Mouse (Mus musculus) lung, embryonic 16.5 days (tissue): Measurements from ENCODE around the gene Galm. TPM values are rescaled to one million over a fixed set of nuclear protein-coding genes. Genes with fewer than 3 reads are reported as not detected.

Source experiments
- ATAC-seq: fragments of 200-750 bp; cut with Nextera tagmentation; 2 replicates; pipeline ENCODE4 v1.8.0; 2017; ENCODE audit warnings: low read depth, mild to moderate bottlenecking, moderate library complexity
- H3K27ac ChIP-seq: fragments of 300-500 bp; sonication (generic); 2 replicates; pipeline ENCODE4 v1.5.1; 2014; ENCODE audit warnings: mild to moderate bottlenecking, control low read depth, low read length
- H3K27me3 ChIP-seq: fragments of 300-500 bp; sonication (generic); 2 replicates; pipeline ENCODE4 v1.6.1; 2014; ENCODE audit warnings: low read depth, low read length, mixed read lengths; ENCODE audit not compliant: control insufficient read depth, insufficient read depth
- H3K36me3 ChIP-seq: fragments of 300-500 bp; sonication (generic); 2 replicates; pipeline ENCODE4 v1.6.1; 2014; ENCODE audit warnings: low read length; ENCODE audit not compliant: control insufficient read depth, insufficient read depth
- H3K4me1 ChIP-seq: fragments of 300-500 bp; sonication (generic); replicated peaks from 2 replicates; pipeline ENCODE4 v1.6.1; 2014; ENCODE audit warnings: low read length, mixed read lengths; ENCODE audit not compliant: control insufficient read depth, insufficient read depth
- H3K4me2 ChIP-seq: fragments of 300-500 bp; sonication (generic); 2 replicates; pipeline ENCODE4 v1.6.1; 2014; ENCODE audit warnings: low read depth, low read length, control low read depth
- H3K4me3 ChIP-seq: fragments of 300-500 bp; sonication (generic); 2 replicates; pipeline ENCODE4 v1.5.1; 2014; ENCODE audit warnings: mild to moderate bottlenecking, low read length, control low read depth
- H3K9ac ChIP-seq: fragments of 300-500 bp; sonication (generic); 2 replicates; pipeline ENCODE4 v1.6.1; 2014; ENCODE audit warnings: low read length, control low read depth
- H3K9me3 ChIP-seq: fragments of 300-500 bp; sonication (generic); 2 replicates; pipeline ENCODE4 v1.6.1; 2016; ENCODE audit warnings: low read length; ENCODE audit not compliant: control insufficient read depth
- WGBS: fragments of 180-500 bp; shearing (Covaris S2); extraction: QIAGEN DNeasy Blood & Tissue Kit; methylation state at CpG from one replicate; pipeline ENCODE4 v1.1.7; 2014; 5-methylcytosine and 5-hydroxymethylcytosine counted together
- polyA plus RNA-seq: library from polyadenylated mRNA; unstranded; fragments of >200 nt; fragmentation: Nextera tagmentation; extraction: Ambion mirVana; gene quantifications from 2 replicates; pipeline ENCODE4 v1.2.1, GENCODE M21; 2015

Gene Galm
- polyA plus RNA-seq, 1 experiment from 2014 or later: 20.4 TPM

GRCm38 (mm10) chr17:80121833-80122232 lies 5.4 kb upstream of the Galm start:
- no peak overlapping the region for H3K9ac ChIP-seq
- H3K27ac ChIP-seq: no peak overlapping the region
- no peak overlapping the region for H3K4me2 ChIP-seq
- no peak for ATAC-seq
- H3K36me3 ChIP-seq: no peaks in the 10 kb centered on the region
- no peaks in the 10 kb centered on the region for H3K4me1 ChIP-seq
- no peaks in the 10 kb centered on the region for H3K9me3 ChIP-seq
- no peaks in the 10 kb centered on the region for H3K27me3 ChIP-seq
- no peak overlapping the region for H3K4me3 ChIP-seq
- WGBS: 46% methylated on average over 1 of the region's 1 CpGs

- no peaks in the 10 kb centered on the region for H3K36me3 ChIP-seq
- H3K27me3 ChIP-seq: no peaks in the 10 kb centered on the region
- no peak overlapping the region for H3K4me2 ChIP-seq
- H3K4me3 ChIP-seq: no peak overlapping the region
- H3K9me3 ChIP-seq: no peaks in the 10 kb centered on the region
- no peak for ATAC-seq
- H3K9ac ChIP-seq: no peak overlapping the region
- no peak overlapping the region for H3K27ac ChIP-seq
- peaks cover 5% of the 10 kb centered on the region for H3K4me1 ChIP-seq
- 77% methylated on average over 5 of the region's 5 CpGs for WGBS
These were observed 2.1 kb upstream of the Galm start for GRCm38 (mm10) chr17:80124985-80125750.

GRCm38 (mm10) chr17:80126166-80126565 lies 1.1 kb upstream of the Galm start:
- no peak overlapping the region for H3K4me3 ChIP-seq
- H3K4me1 ChIP-seq: peaks cover 5% of the 10 kb centered on the region
- no peak overlapping the region for H3K4me2 ChIP-seq
- 65% methylated on average over 6 of the region's 6 CpGs for whole genome bisulfite sequencing
- H3K9ac ChIP-seq: no peak overlapping the region
- H3K36me3 ChIP-seq: no peaks in the 10 kb centered on the region
- H3K27ac ChIP-seq: no peak overlapping the region
- ATAC-seq: no peak
- no peaks in the 10 kb centered on the region for H3K9me3 ChIP-seq
- H3K27me3 ChIP-seq: no peaks in the 10 kb centered on the region

- Histone ChIP-seq H3K4me3 (peak overlapping the region; percentile 47), H3K9ac (peak overlapping the region; percentile 49; the same call in 1 of the 2 replicates), H3K27me3 (no peaks in the 10 kb centered on the region), H3K27ac (no peak overlapping the region; the same call in 1 of the 2 replicates), H3K9me3 (no peaks in the 10 kb centered on the region), H3K4me1 (peaks cover 5% of the 10 kb centered on the region), H3K36me3 (no peaks in the 10 kb centered on the region), H3K4me2 (peak overlapping the region; percentile 55)
- no peak for ATAC-seq
- WGBS: 67% methylated on average over 13 of the region's 13 CpGs
These were observed 1.3 kb downstream of the Galm start for GRCm38 (mm10) chr17:80128476-80128990.

- Histone ChIP-seq H3K27me3 (no peaks in the 10 kb centered on the region), H3K9ac (no peak overlapping the region), H3K4me1 (peaks cover 5% of the 10 kb centered on the region), H3K27ac (no peak overlapping the region), H3K4me3 (no peak overlapping the region), H3K9me3 (no peaks in the 10 kb centered on the region), H3K36me3 (no peaks in the 10 kb centered on the region), H3K4me2 (no peak overlapping the region)
- WGBS: 69% methylated on average over 4 of the region's 4 CpGs
- no peak for ATAC-seq
These were observed 2.1 kb downstream of the Galm start for GRCm38 (mm10) chr17:80129387-80129786.

GRCm38 (mm10) chr17:80130718-80131430 lies 3.6 kb downstream of the Galm start:
- H3K4me2 ChIP-seq: no peak overlapping the region
- 64% methylated on average over 9 of the region's 9 CpGs for WGBS
- no peak for ATAC-seq

GRCm38 (mm10) chr17:80131431-80131766 lies 4.1 kb downstream of the Galm start:
- H3K4me2 ChIP-seq: no peak overlapping the region

More at GRCm38 (mm10) chr17:80130718-80131430, 3.6 kb downstream of the Galm start:
- no peaks in the 10 kb centered on the region for H3K9me3 ChIP-seq
- no peaks in the 10 kb centered on the region for H3K36me3 ChIP-seq
- H3K9ac ChIP-seq: no peak overlapping the region
- peaks cover 5% of the 10 kb centered on the region for H3K4me1 ChIP-seq
- no peak overlapping the region for H3K27ac ChIP-seq
- no peaks in the 10 kb centered on the region for H3K27me3 ChIP-seq
- no peak overlapping the region for H3K4me3 ChIP-seq

GRCm38 (mm10) chr17:80131838-80132237 lies 4.6 kb downstream of the Galm start:
- H3K36me3 ChIP-seq: no peaks in the 10 kb centered on the region
- ATAC-seq: no peak
- no peaks in the 10 kb centered on the region for H3K27me3 ChIP-seq
- H3K4me1 ChIP-seq: peaks cover 5% of the 10 kb centered on the region
- H3K9ac ChIP-seq: no peak overlapping the region
- no peak overlapping the region for H3K4me2 ChIP-seq
- WGBS: 60% methylated on average over 7 of the region's 7 CpGs
- no peak overlapping the region for H3K27ac ChIP-seq
- H3K9me3 ChIP-seq: no peaks in the 10 kb centered on the region
- no peak overlapping the region for H3K4me3 ChIP-seq

More at GRCm38 (mm10) chr17:80131431-80131766, 4.1 kb downstream of the Galm start:
- H3K4me1 ChIP-seq: peaks cover 5% of the 10 kb centered on the region
- no peak overlapping the region for H3K9ac ChIP-seq
- no peak overlapping the region for H3K27ac ChIP-seq
- ATAC-seq: no peak
- WGBS: 20% methylated on average over 1 of the region's 1 CpGs
- no peaks in the 10 kb centered on the region for H3K27me3 ChIP-seq
- H3K4me3 ChIP-seq: no peak overlapping the region
- H3K36me3 ChIP-seq: no peaks in the 10 kb centered on the region
- no peaks in the 10 kb centered on the region for H3K9me3 ChIP-seq

GRCm38 (mm10) chr17:80132502-80132901 lies 5.2 kb downstream of the Galm start:
- no peak overlapping the region for H3K9ac ChIP-seq
- no peak overlapping the region for H3K4me2 ChIP-seq
- H3K27me3 ChIP-seq: no peaks in the 10 kb centered on the region
- no peaks in the 10 kb centered on the region for H3K36me3 ChIP-seq
- peaks cover 5% of the 10 kb centered on the region for H3K4me1 ChIP-seq
- H3K27ac ChIP-seq: no peak overlapping the region
- no peaks in the 10 kb centered on the region for H3K9me3 ChIP-seq
- no peak overlapping the region for H3K4me3 ChIP-seq
- ATAC-seq: no peak
- 63% methylated on average over 4 of the region's 4 CpGs for WGBS
